In the genomic region with DNA sequence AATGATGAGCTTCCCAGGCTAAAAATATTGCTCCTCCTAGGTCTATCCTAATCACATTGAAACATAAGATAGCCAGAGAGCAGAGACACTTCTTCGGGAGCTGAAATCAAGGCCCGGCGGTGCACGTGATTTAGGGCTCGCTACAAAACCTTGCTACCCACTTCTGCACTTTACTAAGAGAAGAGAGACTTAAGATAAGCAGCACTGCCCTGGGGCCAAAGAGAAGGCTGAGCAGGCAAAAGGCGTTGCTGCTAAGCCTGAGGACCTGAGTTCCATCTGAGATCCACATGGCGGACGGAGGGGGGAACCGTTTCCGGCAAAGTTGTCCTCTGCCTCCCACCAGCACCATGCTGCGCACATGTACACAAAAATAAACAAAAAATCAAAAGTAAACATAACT, we compare ENCODE assay signal across 8 mouse cellular contexts. TPM values are rescaled to one million over a fixed set of nuclear protein-coding genes. Genes with fewer than 3 reads are reported as not detected.
DNase-seq lines count a peak whose midpoint lies in the region; ATAC-seq and TF ChIP-seq lines count a peak whose summit lies in the region.

No protein-coding gene starts in this region.

- no peak for DNase-seq in heart, postnatal 0 days (ENCODE audit: low spot score)
- no peak for DNase-seq in heart, adult 18-20 months
- DNase-seq in adipocyte (ENCODE audit: low spot score): peak; percentile 38
- DNase-seq in cerebellum, postnatal 14 days: no peak
- DNase-seq in cerebellum, postnatal 25 days: no peak
- no peak for DNase-seq in adrenal gland, adult (ENCODE audit: inconsistent age in 2 of 2, low spot score in 1 of 2)

- peaks cover 7% of the 10 kb centered on the region; the same call in 1 of the 2 replicates for H3K36me3 ChIP-seq in heart, postnatal 0 days (replicated peaks; ENCODE audit: control insufficient read depth, insufficient read depth, low read length)
- peaks cover 6% of the 10 kb centered on the region; the same call in 1 of the 2 replicates for H3K36me3 ChIP-seq in hindbrain, embryonic 12.5 days
- peaks cover 7% of the 10 kb centered on the region for H3K36me3 ChIP-seq in midbrain, embryonic 13.5 days

- H3K27me3 ChIP-seq in heart, postnatal 0 days (ENCODE audit: control insufficient read depth, insufficient read depth, low read length): no peaks in the 10 kb centered on the region
- H3K27me3 ChIP-seq in hindbrain, embryonic 12.5 days: no peaks in the 10 kb centered on the region
- H3K27me3 ChIP-seq in midbrain, embryonic 13.5 days: no peaks in the 10 kb centered on the region

- no peak for TF ChIP-seq EP300 in heart, postnatal 0 days (IDR thresholded peaks at IDR 0.05; ENCODE audit: low read depth)

- H3K4me2 ChIP-seq in heart, postnatal 0 days (ENCODE audit: low read depth, low read length): peak overlapping the region; percentile 86
- peak overlapping the region; percentile 78 for H3K4me2 ChIP-seq in hindbrain, embryonic 12.5 days (replicated peaks)
- H3K4me2 ChIP-seq in midbrain, embryonic 13.5 days (replicated peaks): peak overlapping the region; percentile 97

- H3K4me3 ChIP-seq in heart, postnatal 0 days (ENCODE audit: low read depth, low read length): peak overlapping the region; percentile 100
- H3K4me3 ChIP-seq in hindbrain, embryonic 12.5 days: peak overlapping the region; percentile 99
- peak overlapping the region; percentile 99 for H3K4me3 ChIP-seq in midbrain, embryonic 13.5 days (replicated peaks)

- peak overlapping the region; percentile 94 for H3K9ac ChIP-seq in heart, postnatal 0 days (replicated peaks; ENCODE audit: low read depth, low read length)
- peak overlapping the region; percentile 88 for H3K9ac ChIP-seq in hindbrain, embryonic 12.5 days
- H3K9ac ChIP-seq in midbrain, embryonic 13.5 days (replicated peaks): peak overlapping the region; percentile 91

- no peak overlapping the region for H3K27ac ChIP-seq in heart, postnatal 0 days (ENCODE audit: low read depth)
- H3K27ac ChIP-seq in hindbrain, embryonic 12.5 days: no peak overlapping the region
- no peak overlapping the region for H3K27ac ChIP-seq in midbrain, embryonic 13.5 days

- ATAC-seq in heart, postnatal 0 days (ENCODE audit: insufficient read depth, low read depth): no peak
- ATAC-seq in hindbrain, embryonic 12.5 days (ENCODE audit: low FRiP score): no peak
- ATAC-seq in midbrain, embryonic 13.5 days: no peak

- WGBS in heart, postnatal 0 days: 6% methylated on average over 11 of the region's 11 CpGs
- WGBS in hindbrain, embryonic 12.5 days: 28% methylated on average over 11 of the region's 11 CpGs
- WGBS in midbrain, embryonic 13.5 days: 22% methylated on average over 11 of the region's 11 CpGs

- peaks cover 15% of the 10 kb centered on the region for H3K4me1 ChIP-seq in heart, postnatal 0 days (ENCODE audit: control insufficient read depth, insufficient read depth)
- H3K4me1 ChIP-seq in hindbrain, embryonic 12.5 days: peaks cover 12% of the 10 kb centered on the region
- peaks cover 15% of the 10 kb centered on the region for H3K4me1 ChIP-seq in midbrain, embryonic 13.5 days (replicated peaks)

- no peaks in the 10 kb centered on the region for H3K9me3 ChIP-seq in heart, postnatal 0 days (replicated peaks; ENCODE audit: control insufficient read depth, low read length)
- H3K9me3 ChIP-seq in hindbrain, embryonic 12.5 days (replicated peaks): no peaks in the 10 kb centered on the region
- no peaks in the 10 kb centered on the region for H3K9me3 ChIP-seq in midbrain, embryonic 13.5 days

- TF ChIP-seq CTCF in heart, postnatal 0 days (IDR thresholded peaks at IDR 0.05; ENCODE audit: low read depth): no peak

RNA-seq across cellular contexts. Expression of a gene that starts 1.1 kb away (rescaled TPM):
- 43.9 and 49.2 TPM in 2 replicates for total RNA-seq in heart, postnatal 0 days (2014; rRNA removed; ENCODE audit: low replicate concordance)
- 35.4 and 38.1 TPM in 2 replicates for polyA plus RNA-seq in heart, postnatal 0 days (2015; fragmentation: Nextera tagmentation; extraction: Ambion mirVana)
- total RNA-seq in heart, adult 18-20 months (2021): 10 to 100 TPM; 21.2 to 22.6 TPM
- polyA plus RNA-seq in hindbrain, embryonic 12.5 days (2016; fragmentation: Nextera tagmentation; extraction: Ambion mirVana): 49.4 and 55.5 TPM in 2 replicates
- 50.6 and 55.6 TPM in 2 replicates for polyA plus RNA-seq in midbrain, embryonic 13.5 days (2015; fragmentation: Nextera tagmentation; extraction: Ambion mirVana)

RNA-seq across cellular contexts. Expression of a gene that starts 5.4 kb away (rescaled TPM):
- 13.3 and 20.8 TPM in 2 replicates for total RNA-seq in heart, postnatal 0 days (2014; rRNA removed; ENCODE audit: low replicate concordance)
- 22.9 and 26.2 TPM in 2 replicates for polyA plus RNA-seq in heart, postnatal 0 days (2015; fragmentation: Nextera tagmentation; extraction: Ambion mirVana)
- 10 to 100 TPM; 37.8 to 45.1 TPM for total RNA-seq in heart, adult 18-20 months (2021)
- polyA plus RNA-seq in hindbrain, embryonic 12.5 days (2016; fragmentation: Nextera tagmentation; extraction: Ambion mirVana): 30.2 and 30.6 TPM in 2 replicates
- polyA plus RNA-seq in midbrain, embryonic 13.5 days (2015; fragmentation: Nextera tagmentation; extraction: Ambion mirVana): 24.7 and 25.5 TPM in 2 replicates

RNA-seq across cellular contexts. Expression of a gene that starts 28.0 kb away (rescaled TPM):
- not detected in 2 replicates for total RNA-seq in heart, postnatal 0 days (2014; rRNA removed; ENCODE audit: low replicate concordance)
- not detected in 2 replicates for polyA plus RNA-seq in heart, postnatal 0 days (2015; fragmentation: Nextera tagmentation; extraction: Ambion mirVana)
- not detected for total RNA-seq in heart, adult 18-20 months (2021)
- 0.34 and 0.36 TPM in 2 replicates for polyA plus RNA-seq in hindbrain, embryonic 12.5 days (2016; fragmentation: Nextera tagmentation; extraction: Ambion mirVana)
- polyA plus RNA-seq in midbrain, embryonic 13.5 days (2015; fragmentation: Nextera tagmentation; extraction: Ambion mirVana): 0.42 and 0.53 TPM in 2 replicates

RNA-seq across cellular contexts. Expression of a gene that starts 38.9 kb away (rescaled TPM):
- 0.12 and 2.0 TPM in 2 replicates for total RNA-seq in heart, postnatal 0 days (2014; rRNA removed; ENCODE audit: low replicate concordance)
- polyA plus RNA-seq in heart, postnatal 0 days (2015; fragmentation: Nextera tagmentation; extraction: Ambion mirVana): 10.3 and 10.7 TPM in 2 replicates
- total RNA-seq in heart, adult 18-20 months (2021): 1 to 10 TPM; 7.2 to 8.6 TPM
- 32.4 and 32.9 TPM in 2 replicates for polyA plus RNA-seq in hindbrain, embryonic 12.5 days (2016; fragmentation: Nextera tagmentation; extraction: Ambion mirVana)
- 22.9 and 24.6 TPM in 2 replicates for polyA plus RNA-seq in midbrain, embryonic 13.5 days (2015; fragmentation: Nextera tagmentation; extraction: Ambion mirVana)
